Mouse (Mus musculus) midbrain, embryonic 14.5 days (tissue): ENCODE data around the gene Sept6. TPM values are rescaled to one million over a fixed set of nuclear protein-coding genes. Genes with fewer than 3 reads are reported as not detected.

Source experiments
- ATAC-seq: fragments of 200-750 bp; cut with Nextera tagmentation; 2 replicates; pipeline ENCODE4 v1.8.0; 2017; ENCODE audit warnings: moderate number of reproducible peaks, moderate library complexity; ENCODE audit not compliant: low FRiP score, low TSS enrichment
- DNase-seq: peaks from one replicate; pipeline ENCODE4 v3.0.0-alpha.2; 2015
- H3K27ac ChIP-seq: fragments of 300-500 bp; sonication (generic); replicated peaks from 2 replicates; pipeline ENCODE4 v1.5.1; 2014; ENCODE audit warnings: mild to moderate bottlenecking, low read depth, low read length, moderate library complexity
- H3K27me3 ChIP-seq: fragments of 300-500 bp; sonication (generic); 2 replicates; pipeline ENCODE4 v1.6.1; 2014; ENCODE audit warnings: low read length, control low read depth, mixed read lengths; ENCODE audit not compliant: control insufficient read depth, insufficient read depth
- H3K36me3 ChIP-seq: fragments of 300-500 bp; sonication (generic); 2 replicates; pipeline ENCODE4 v1.6.1; 2014; ENCODE audit warnings: low read length, control low read depth; ENCODE audit not compliant: control insufficient read depth, insufficient read depth
- H3K4me1 ChIP-seq: fragments of 300-500 bp; sonication (generic); 2 replicates; pipeline ENCODE4 v1.6.1; 2014; ENCODE audit warnings: mild to moderate bottlenecking, antibody characterized with exemption, low read length, control low read depth; ENCODE audit not compliant: control insufficient read depth, insufficient read depth
- H3K4me2 ChIP-seq: fragments of 300-500 bp; sonication (generic); 2 replicates; pipeline ENCODE4 v1.6.1; 2014; ENCODE audit warnings: mild to moderate bottlenecking, low read length, moderate library complexity
- H3K4me3 ChIP-seq: fragments of 300-500 bp; sonication (generic); replicated peaks from 2 replicates; pipeline ENCODE4 v1.5.1; 2014; ENCODE audit warnings: low read depth, low read length
- H3K9ac ChIP-seq: fragments of 300-500 bp; sonication (generic); replicated peaks from 2 replicates; pipeline ENCODE4 v1.6.1; 2014; ENCODE audit warnings: mild to moderate bottlenecking, low read length, moderate library complexity
- H3K9me3 ChIP-seq: fragments of 300-500 bp; sonication (generic); 2 replicates; pipeline ENCODE4 v1.6.1; 2016; ENCODE audit warnings: low read length, control low read depth, mixed read lengths; ENCODE audit not compliant: control insufficient read depth
- WGBS: fragments of 180-500 bp; shearing (Covaris S2); extraction: QIAGEN DNeasy Blood & Tissue Kit; methylation state at CpG from one replicate; pipeline ENCODE4 v1.1.7; 2014; 5-methylcytosine and 5-hydroxymethylcytosine counted together
- polyA plus RNA-seq: library from polyadenylated mRNA; unstranded; fragments of >200 nt; fragmentation: Nextera tagmentation; extraction: Ambion mirVana; gene quantifications from 2 replicates; pipeline ENCODE4 v1.2.1, GENCODE M21; 2014

Gene Sept6
- polyA plus RNA-seq, 1 experiment from 2014 or later: 76.7 TPM

GRCm38 (mm10) chrX:36976980-36977379 lies 14.6 kb downstream of the Sept6 start:
- Histone ChIP-seq H3K4me3 (no peak overlapping the region), H3K27ac (no peak overlapping the region), H3K9me3 (no peaks in the 10 kb centered on the region), H3K36me3 (no peaks in the 10 kb centered on the region), H3K4me2 (no peak overlapping the region), H3K27me3 (no peaks in the 10 kb centered on the region), H3K4me1 (no peaks in the 10 kb centered on the region), H3K9ac (no peak overlapping the region)
- DNase-seq: no peak
- 94% methylated on average over 7 of the region's 7 CpGs for WGBS
- no peak for ATAC-seq

- WGBS: 87% methylated on average over 4 of the region's 4 CpGs
- Histone ChIP-seq H3K27me3 (no peaks in the 10 kb centered on the region), H3K36me3 (no peaks in the 10 kb centered on the region), H3K9ac (no peak overlapping the region), H3K27ac (no peak overlapping the region), H3K4me1 (no peaks in the 10 kb centered on the region), H3K4me2 (no peak overlapping the region), H3K9me3 (no peaks in the 10 kb centered on the region), H3K4me3 (no peak overlapping the region)
- DNase-seq: no peak
- ATAC-seq: no peak
Observed at GRCm38 (mm10) chrX:36976272-36976671, 15.3 kb downstream of the Sept6 start.

GRCm38 (mm10) chrX:36974905-36975304 lies 16.7 kb downstream of the Sept6 start:
- no peaks in the 10 kb centered on the region for H3K4me1 ChIP-seq
- H3K4me2 ChIP-seq: no peak overlapping the region
- H3K9ac ChIP-seq: no peak overlapping the region
- H3K27me3 ChIP-seq: no peaks in the 10 kb centered on the region
- H3K27ac ChIP-seq: no peak overlapping the region
- H3K9me3 ChIP-seq: no peaks in the 10 kb centered on the region
- no peak for ATAC-seq
- no peaks in the 10 kb centered on the region for H3K36me3 ChIP-seq
- DNase-seq: no peak
- no peak overlapping the region for H3K4me3 ChIP-seq
- 84% methylated on average over 5 of the region's 5 CpGs for WGBS

- Histone ChIP-seq H3K4me1 (no peaks in the 10 kb centered on the region), H3K27ac (no peak overlapping the region), H3K4me2 (no peak overlapping the region), H3K36me3 (no peaks in the 10 kb centered on the region), H3K27me3 (no peaks in the 10 kb centered on the region), H3K9me3 (no peaks in the 10 kb centered on the region), H3K4me3 (no peak overlapping the region), H3K9ac (no peak overlapping the region)
- WGBS: 85% methylated on average over 5 of the region's 5 CpGs
- no peak for DNase-seq
- ATAC-seq: no peak
Observed at GRCm38 (mm10) chrX:36972951-36973471, 18.6 kb downstream of the Sept6 start.

GRCm38 (mm10) chrX:36971156-36971555 lies 20.4 kb downstream of the Sept6 start:
- Histone ChIP-seq H3K27me3 (no peaks in the 10 kb centered on the region), H3K4me1 (no peaks in the 10 kb centered on the region), H3K36me3 (peaks cover 2% of the 10 kb centered on the region; the same call in 1 of the 2 replicates), H3K27ac (no peak overlapping the region), H3K9ac (no peak overlapping the region), H3K4me2 (no peak overlapping the region), H3K4me3 (no peak overlapping the region), H3K9me3 (no peaks in the 10 kb centered on the region)
- DNase-seq (no peak), ATAC-seq (no peak)
- WGBS: 92% methylated on average over 4 of the region's 4 CpGs

- Histone ChIP-seq H3K4me3 (no peak overlapping the region), H3K27ac (no peak overlapping the region), H3K4me2 (no peak overlapping the region), H3K9ac (no peak overlapping the region), H3K9me3 (no peaks in the 10 kb centered on the region), H3K36me3 (peaks cover 4% of the 10 kb centered on the region; the same call in 1 of the 2 replicates), H3K27me3 (no peaks in the 10 kb centered on the region), H3K4me1 (no peaks in the 10 kb centered on the region)
- ATAC-seq (no peak), DNase-seq (no peak)
- WGBS: 77% methylated on average over 4 of the region's 4 CpGs
Observed at GRCm38 (mm10) chrX:36969501-36969900, 22.1 kb downstream of the Sept6 start.

GRCm38 (mm10) chrX:36956674-36957073 lies 34.9 kb downstream of the Sept6 start:
- no peaks in the 10 kb centered on the region for H3K27me3 ChIP-seq
- DNase-seq: no peak
- WGBS: 92% methylated on average over 2 of the region's 2 CpGs
- 0 out of 2 replicates have a peak, but pooled peaks cover 5% of the 10 kb centered on the region for H3K36me3 ChIP-seq
- no peak overlapping the region for H3K4me2 ChIP-seq
- no peak overlapping the region for H3K9ac ChIP-seq
- H3K4me3 ChIP-seq: no peak overlapping the region
- ATAC-seq: no peak
- H3K27ac ChIP-seq: no peak overlapping the region
- H3K4me1 ChIP-seq: no peaks in the 10 kb centered on the region
- no peaks in the 10 kb centered on the region for H3K9me3 ChIP-seq

- H3K27ac ChIP-seq: no peak overlapping the region
- no peak overlapping the region for H3K9ac ChIP-seq
Observed at GRCm38 (mm10) chrX:36941106-36941505, 50.5 kb downstream of the Sept6 start.

GRCm38 (mm10) chrX:36939806-36940413 lies 51.7 kb downstream of the Sept6 start:
- peak; percentile 34 for DNase-seq

More at GRCm38 (mm10) chrX:36941106-36941505, 50.5 kb downstream of the Sept6 start:
- DNase-seq (no peak), ATAC-seq (no peak)
- Histone ChIP-seq H3K4me3 (no peak overlapping the region), H3K27me3 (no peaks in the 10 kb centered on the region), H3K4me1 (no peaks in the 10 kb centered on the region), H3K36me3 (peaks cover 11% of the 10 kb centered on the region; the same call in 1 of the 2 replicates), H3K4me2 (no peak overlapping the region), H3K9me3 (no peaks in the 10 kb centered on the region)
- WGBS: 90% methylated on average over 3 of the region's 3 CpGs

More at GRCm38 (mm10) chrX:36939806-36940413, 51.7 kb downstream of the Sept6 start:
- H3K27me3 ChIP-seq: no peaks in the 10 kb centered on the region
- H3K4me2 ChIP-seq: no peak overlapping the region
- no peaks in the 10 kb centered on the region for H3K9me3 ChIP-seq
- H3K36me3 ChIP-seq: peaks cover 7% of the 10 kb centered on the region; the same call in 1 of the 2 replicates
- no peak overlapping the region for H3K4me3 ChIP-seq
- 85% methylated on average over 4 of the region's 4 CpGs for WGBS
- no peak overlapping the region for H3K9ac ChIP-seq
- H3K4me1 ChIP-seq: no peaks in the 10 kb centered on the region
- ATAC-seq: no peak
- no peak overlapping the region for H3K27ac ChIP-seq
